Mouse (Mus musculus) liver, embryonic 14.5 days (tissue): ENCODE measurements around the gene Rps27a. TPM values are rescaled to one million over a fixed set of nuclear protein-coding genes. Genes with fewer than 3 reads are reported as not detected.

Source experiments
- ATAC-seq: fragments of 200-750 bp; cut with Nextera tagmentation; 2 replicates; pipeline ENCODE4 v1.8.0; 2017; ENCODE audit warnings: moderate number of reproducible peaks, mild to moderate bottlenecking, moderate library complexity; ENCODE audit not compliant: insufficient read depth
- DNase-seq, 3 experiments: peaks; one replicate each; pipeline ENCODE4 v3.0.0-alpha.2; 2012 to 2013; ENCODE audit warnings: low read depth in 3 of 3, low spot score in 3 of 3
- H3K27ac ChIP-seq: fragments of 300-500 bp; sonication (generic); 2 replicates; pipeline ENCODE4 v1.5.1; 2014; ENCODE audit warnings: moderate library complexity, mild to moderate bottlenecking, control low read depth, inconsistent platforms
- H3K27me3 ChIP-seq: fragments of 300-500 bp; sonication (generic); 2 replicates; pipeline ENCODE4 v1.6.1; 2014; ENCODE audit warnings: mild to moderate bottlenecking, low read length, moderate library complexity; ENCODE audit not compliant: control insufficient read depth, insufficient read depth
- H3K36me3 ChIP-seq: fragments of 300-500 bp; sonication (generic); replicated peaks from 2 replicates; pipeline ENCODE4 v1.6.1; 2014; ENCODE audit warnings: low read depth; ENCODE audit not compliant: control insufficient read depth, insufficient read depth
- H3K4me1 ChIP-seq, 2 experiments: fragments of 200-500 bp in 1 of 2; fragments of 300-500 bp in 1 of 2; sonication (generic) in 1 of 2; replicated peaks; 2 replicates each; pipeline ENCODE4 v1.6.1; 2012 to 2014; ENCODE audit warnings: antibody characterized with exemption in 1 of 2, inconsistent platforms in 1 of 2, low read length in 1 of 2; ENCODE audit not compliant: control insufficient read depth in 2 of 2, insufficient read depth in 2 of 2
- H3K4me2 ChIP-seq: fragments of 300-500 bp; sonication (generic); 2 replicates; pipeline ENCODE4 v1.6.1; 2014; ENCODE audit warnings: low read depth, mild to moderate bottlenecking, control low read depth, moderate library complexity
- H3K4me3 ChIP-seq, 2 experiments: fragments of 200-500 bp in 1 of 2; fragments of 300-500 bp in 1 of 2; sonication (generic) in 1 of 2; 2 replicates each; pipeline ENCODE4 v1.5.1; 2012 to 2014; ENCODE audit warnings: low read depth in 2 of 2, low read length in 2 of 2, mild to moderate bottlenecking in 2 of 2, control low read depth in 1 of 2, inconsistent platforms in 1 of 2, moderate library complexity in 1 of 2; ENCODE audit not compliant: insufficient read depth in 1 of 2
- H3K9ac ChIP-seq: fragments of 300-500 bp; sonication (generic); replicated peaks from 2 replicates; pipeline ENCODE4 v1.6.1; 2014; ENCODE audit warnings: mild to moderate bottlenecking, control low read depth, moderate library complexity
- H3K9me3 ChIP-seq: fragments of 300-500 bp; sonication (generic); 2 replicates; pipeline ENCODE4 v1.6.1; 2016; ENCODE audit warnings: low read length, mixed read lengths; ENCODE audit not compliant: control insufficient read depth
- CTCF ChIP-seq: IDR thresholded peaks from 2 replicates; pipeline ENCODE4 v1.5.1; 2016; ENCODE audit warnings: antibody characterized with exemption, low read depth, control low read depth
- EP300 ChIP-seq: IDR thresholded peaks from 2 replicates; pipeline ENCODE4 v1.6.1; 2016; ENCODE audit warnings: antibody characterized with exemption, low read depth
- WGBS: fragments of 180-500 bp; shearing (Covaris S2); extraction: QIAGEN DNeasy Blood & Tissue Kit; methylation state at CpG from one replicate; pipeline ENCODE4 v1.1.7; 2014; ENCODE audit not compliant: insufficient replicate concordance; 5-methylcytosine and 5-hydroxymethylcytosine counted together
- polyA plus RNA-seq, 2 experiments: library from polyadenylated mRNA; depleted of rRNA in 1 of 2; stranded (reverse) in 1 of 2; unstranded in 1 of 2; fragments of >200 nt; fragmentation: Nextera tagmentation in 1 of 2; extraction: Ambion mirVana in 1 of 2; gene quantifications; 2 replicates each; pipeline versions ENCODE4 v1.2.1 to v1.2.3; 2012 to 2014

Gene Rps27a
- polyA plus RNA-seq, 2 experiments: 902 to 1,164 TPM

DNA sequence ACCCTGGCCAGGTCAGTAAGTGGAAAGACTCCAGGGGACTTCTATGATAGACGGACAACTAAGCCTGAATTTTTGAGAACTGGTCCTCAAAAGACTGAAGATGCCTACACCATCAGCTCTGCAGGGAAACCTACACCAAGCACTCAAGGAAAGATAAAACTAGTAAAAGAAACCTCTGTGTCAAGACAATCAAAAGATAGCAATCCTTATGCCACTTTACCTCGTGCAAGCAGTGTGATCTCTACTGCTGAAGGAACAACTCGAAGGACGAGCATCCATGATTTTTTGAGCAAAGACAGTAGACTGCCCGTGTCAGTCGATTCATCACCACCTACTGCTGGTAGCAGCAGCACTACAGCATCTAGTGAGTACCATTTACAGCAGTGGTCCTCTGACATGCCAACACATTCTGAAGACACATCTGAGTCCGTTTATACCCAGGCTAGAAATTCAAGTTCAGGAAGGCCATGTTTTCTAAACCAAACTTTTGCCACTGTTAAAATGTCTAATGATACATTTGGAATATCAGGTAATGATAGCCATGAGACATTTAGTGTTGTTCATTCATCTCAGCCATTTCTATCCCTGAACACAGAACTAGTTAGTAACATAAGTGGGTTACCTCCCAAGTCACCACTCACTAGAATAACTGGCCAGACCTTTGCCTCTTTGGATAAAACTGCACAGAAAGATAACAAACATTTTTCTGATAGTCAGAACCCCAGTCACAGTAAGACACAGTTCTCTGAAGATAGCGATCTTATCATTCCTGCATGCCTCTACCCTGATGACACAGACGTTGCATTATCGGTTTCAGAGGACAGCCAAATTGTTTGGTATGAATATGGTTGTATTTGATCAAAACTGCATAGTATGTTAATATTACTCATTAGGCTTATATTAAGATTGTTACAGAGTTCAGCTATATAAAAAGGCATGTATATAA, 43.7 kb downstream of the Rps27a start:
- Histone ChIP-seq H3K9ac (no peak overlapping the region), H3K27ac (peak overlapping the region; percentile 20), H3K36me3 (no peaks in the 10 kb centered on the region), H3K9me3 (no peaks in the 10 kb centered on the region), H3K27me3 (no peaks in the 10 kb centered on the region), H3K4me1 (peaks cover 13 to 18% of the 10 kb centered on the region in 2 experiments), H3K4me2 (peak overlapping the region; percentile 35; the same call in 1 of the 2 replicates), H3K4me3 (no peak overlapping the region)
- ATAC-seq (peak; percentile 90), DNase-seq (peak in 2 of 3 experiments; percentile 28 to 49)
- 54% methylated on average over 10 of the region's 10 CpGs for WGBS
- TF ChIP-seq EP300: peak; percentile 92
- no peak for TF ChIP-seq CTCF

DNA sequence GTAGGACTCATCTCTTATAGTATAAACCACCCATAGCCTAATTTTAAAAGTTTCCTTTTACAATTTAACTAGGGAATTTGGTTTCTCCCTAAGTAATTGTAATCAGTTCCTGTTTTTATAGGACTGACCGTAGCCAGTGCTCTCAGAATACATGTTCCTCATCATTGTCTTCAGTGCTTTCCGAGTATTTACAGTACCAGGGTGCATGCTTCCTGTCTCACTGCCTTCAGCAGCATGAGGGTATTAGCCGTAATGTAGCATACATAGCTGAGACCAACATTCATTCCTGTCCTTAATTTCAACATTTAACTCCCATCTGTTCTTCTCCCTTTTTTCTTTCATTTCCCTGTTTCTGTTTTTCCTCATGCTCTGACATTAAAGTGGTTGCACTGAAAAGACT, 50.9 kb downstream of the Rps27a start:
- DNase-seq (no peak), ATAC-seq (no peak)
- no peak overlapping the region for H3K4me2 ChIP-seq
- H3K4me3 ChIP-seq: no peak overlapping the region
- H3K36me3 ChIP-seq: no peaks in the 10 kb centered on the region
- TF ChIP-seq EP300 (no peak), CTCF (no peak)
- H3K4me1 ChIP-seq: no peaks in the 10 kb centered on the region
- 64% methylated on average over 3 of the region's 3 CpGs for WGBS
- no peaks in the 10 kb centered on the region for H3K9me3 ChIP-seq
- H3K27ac ChIP-seq: no peak overlapping the region
- no peak overlapping the region for H3K9ac ChIP-seq
- no peaks in the 10 kb centered on the region for H3K27me3 ChIP-seq

Other genes with a start within 250 kb of the Rps27a start
- 0.75 and 1.2 TPM in 2 replicates for gene Ccdc88a, start 174.5 kb downstream of the Rps27a start, polyA plus RNA-seq (2012; rRNA removed)
- gene Ccdc88a, start 174.5 kb downstream of the Rps27a start, polyA plus RNA-seq (2014; fragmentation: Nextera tagmentation; extraction: Ambion mirVana): 2.9 and 3.5 TPM in 2 replicates
- 6.7 and 11.1 TPM in 2 replicates for gene Prorsd1, start 33.1 kb downstream of the Rps27a start, polyA plus RNA-seq (2012; rRNA removed)
- gene Prorsd1, start 33.1 kb downstream of the Rps27a start, polyA plus RNA-seq (2014; fragmentation: Nextera tagmentation; extraction: Ambion mirVana): 19.8 and 20.8 TPM in 2 replicates
- gene Mtif2, start 21.7 kb downstream of the Rps27a start, polyA plus RNA-seq (2012; rRNA removed): 9.3 and 12.6 TPM in 2 replicates
- 15.3 and 18.3 TPM in 2 replicates for gene Mtif2, start 21.7 kb downstream of the Rps27a start, polyA plus RNA-seq (2014; fragmentation: Nextera tagmentation; extraction: Ambion mirVana)
- gene Clhc1, start 159 bp downstream of the Rps27a start, polyA plus RNA-seq (2012; rRNA removed): 0.03 and 0.10 TPM in 2 replicates
- 0.30 TPM in 1 of 2 replicates, not detected in the other for gene Clhc1, start 159 bp downstream of the Rps27a start, polyA plus RNA-seq (2014; fragmentation: Nextera tagmentation; extraction: Ambion mirVana)
- 14.0 and 21.4 TPM in 2 replicates for gene Rtn4, start 144.8 kb upstream of the Rps27a start, polyA plus RNA-seq (2012; rRNA removed)
- gene Rtn4, start 144.8 kb upstream of the Rps27a start, polyA plus RNA-seq (2014; fragmentation: Nextera tagmentation; extraction: Ambion mirVana): 10.2 and 11.5 TPM in 2 replicates